8 mouse cellular contexts compared by ENCODE assay signal in genomic region chr11:102393719-102394420, GRCm38 (mm10). TPM values are rescaled to one million over a fixed set of nuclear protein-coding genes. Genes with fewer than 3 reads are reported as not detected.
DNase-seq lines count a peak whose midpoint lies in the region; TF ChIP-seq lines count a peak whose summit lies in the region.

No protein-coding gene starts in this region.

- no peak for DNase-seq in lung, adult 2 months
- DNase-seq in lung, postnatal 36 days = no peak
- no peak for DNase-seq in forebrain, embryonic 10.5 days (ENCODE audit: extremely low spot score, low spot score)
- DNase-seq in layer of hippocampus, postnatal 10 days (ENCODE audit: low spot score in 2 of 2) = peak; percentile 59 to 74
- peak; percentile 23 for DNase-seq in naive thymus-derived CD4-positive, alpha-beta T cell, adult 2 months (ENCODE audit: low read depth)
- DNase-seq in gastrocnemius, postnatal 4 days (ENCODE audit: low spot score in 2 of 2) = no peak
- DNase-seq in Muller cell, postnatal 12 days (ENCODE audit: inconsistent ontology term) = no peak

- H3K4me1 ChIP-seq in lung, adult 2 months (ENCODE audit: control insufficient read depth, insufficient read depth, low read length) = no peaks in the 10 kb centered on the region
- peaks cover 4% of the 10 kb centered on the region for H3K4me1 ChIP-seq in brown adipose tissue, adult 24 weeks (ENCODE audit: control insufficient read depth, insufficient read depth, insufficient read length, low read length)
- peaks cover 47% of the 10 kb centered on the region for H3K4me1 ChIP-seq in forebrain, embryonic 10.5 days

- WGBS in lung, adult 2 months = 6% methylated on average over 17 of the region's 17 CpGs
- WGBS in forebrain, embryonic 10.5 days = 9% methylated on average over 17 of the region's 17 CpGs

- no peaks in the 10 kb centered on the region for H3K36me3 ChIP-seq in forebrain, embryonic 10.5 days (replicated peaks)

- TF ChIP-seq CTCF in lung, adult 2 months (IDR thresholded peaks at IDR 0.05; ENCODE audit: insufficient read depth, low read length) = no peak

- H3K27me3 ChIP-seq in forebrain, embryonic 10.5 days (ENCODE audit: poor library complexity, severe bottlenecking) = peaks cover 52% of the 10 kb centered on the region

- no peaks in the 10 kb centered on the region for H3K9me3 ChIP-seq in forebrain, embryonic 10.5 days

- no peak overlapping the region for H3K27ac ChIP-seq in brown adipose tissue, adult 24 weeks (replicated peaks; ENCODE audit: low read depth, low read length)
- peak overlapping the region; percentile 78 for H3K27ac ChIP-seq in forebrain, embryonic 10.5 days

- peak overlapping the region; percentile 7 for H3K4me3 ChIP-seq in lung, adult 2 months (replicated peaks; ENCODE audit: extremely low read depth, low read depth, low read length)
- H3K4me3 ChIP-seq in brown adipose tissue, adult 24 weeks (ENCODE audit: insufficient read depth, low read depth, low read length) = peak overlapping the region; percentile 44; the same call in 1 of the 2 replicates
- H3K4me3 ChIP-seq in forebrain, embryonic 10.5 days = peak overlapping the region; percentile 68

- no peak for TF ChIP-seq POLR2A in lung, adult 2 months (IDR thresholded peaks at IDR 0.05; ENCODE audit: borderline replicate concordance, extremely low read depth, low read depth, low read length)

RNA-seq across cellular contexts. Expression of gene Rundc3a, which starts 0.7 kb away (rescaled TPM):
- polyA plus RNA-seq in lung, adult 2 months (2012; rRNA removed) = 1.9 and 2.8 TPM in 2 replicates
- polyA plus RNA-seq in brown adipose tissue, adult 24 weeks (2012; ENCODE audit: insufficient read depth, insufficient read length, missing spikeins) = not detected in 2 replicates
- polyA plus RNA-seq in forebrain, embryonic 10.5 days (2016; fragmentation: Nextera tagmentation; extraction: Ambion mirVana) = 10.5 and 13.5 TPM in 2 replicates
- total RNA-seq in layer of hippocampus, postnatal 10 days (2021) = 100 to 1,000 TPM; 356 to 431 TPM
- 1 to 10 TPM; 1.3 to 1.4 TPM for total RNA-seq in gastrocnemius, postnatal 4 days (2021)

RNA-seq across cellular contexts. Expression of gene Slc25a39, which starts 13.9 kb away (rescaled TPM):
- polyA plus RNA-seq in lung, adult 2 months (2012; rRNA removed) = 258 and 290 TPM in 2 replicates
- 397 and 609 TPM in 2 replicates for polyA plus RNA-seq in brown adipose tissue, adult 24 weeks (2012; ENCODE audit: insufficient read depth, insufficient read length, missing spikeins)
- polyA plus RNA-seq in forebrain, embryonic 10.5 days (2016; fragmentation: Nextera tagmentation; extraction: Ambion mirVana) = 255 and 262 TPM in 2 replicates
- total RNA-seq in layer of hippocampus, postnatal 10 days (2021) = 10 to 100 TPM; 74.8 to 80.1 TPM
- 10 to 100 TPM; 54.5 to 66.3 TPM for total RNA-seq in gastrocnemius, postnatal 4 days (2021)

RNA-seq across cellular contexts. Expression of gene Slc4a1, which starts 27.9 kb away (rescaled TPM):
- polyA plus RNA-seq in lung, adult 2 months (2012; rRNA removed) = 1.1 and 1.2 TPM in 2 replicates
- 1.2 TPM in 1 of 2 replicates, not detected in the other for polyA plus RNA-seq in brown adipose tissue, adult 24 weeks (2012; ENCODE audit: insufficient read depth, insufficient read length, missing spikeins)
- polyA plus RNA-seq in forebrain, embryonic 10.5 days (2016; fragmentation: Nextera tagmentation; extraction: Ambion mirVana) = 37.4 and 52.1 TPM in 2 replicates
- under 1 TPM; 0.32 to 0.54 TPM for total RNA-seq in layer of hippocampus, postnatal 10 days (2021)
- 1 to 10 TPM; 2.5 to 7.2 TPM for total RNA-seq in gastrocnemius, postnatal 4 days (2021)

RNA-seq across cellular contexts. Expression of gene Grn, which starts 36.2 kb away (rescaled TPM):
- polyA plus RNA-seq in lung, adult 2 months (2012; rRNA removed) = 220 and 257 TPM in 2 replicates
- polyA plus RNA-seq in brown adipose tissue, adult 24 weeks (2012; ENCODE audit: insufficient read depth, insufficient read length, missing spikeins) = 57.5 and 78.8 TPM in 2 replicates
- polyA plus RNA-seq in forebrain, embryonic 10.5 days (2016; fragmentation: Nextera tagmentation; extraction: Ambion mirVana) = 66.2 and 70.1 TPM in 2 replicates
- 10 to 100 TPM; 81.8 to 83.7 TPM for total RNA-seq in layer of hippocampus, postnatal 10 days (2021)
- total RNA-seq in gastrocnemius, postnatal 4 days (2021) = 100 to 1,000 TPM; 129 to 130 TPM

RNA-seq across cellular contexts. Expression of gene Fam171a2, which starts 53.6 kb away (rescaled TPM):
- polyA plus RNA-seq in lung, adult 2 months (2012; rRNA removed) = 19.6 and 22.8 TPM in 2 replicates
- polyA plus RNA-seq in brown adipose tissue, adult 24 weeks (2012; ENCODE audit: insufficient read depth, insufficient read length, missing spikeins) = 0.63 and 1.0 TPM in 2 replicates
- polyA plus RNA-seq in forebrain, embryonic 10.5 days (2016; fragmentation: Nextera tagmentation; extraction: Ambion mirVana) = 2.2 and 2.8 TPM in 2 replicates
- 100 to 1,000 TPM; 115 TPM for total RNA-seq in layer of hippocampus, postnatal 10 days (2021)
- 10 to 100 TPM; 27.4 to 43.6 TPM for total RNA-seq in gastrocnemius, postnatal 4 days (2021)

Comparison
In these comparisons a context has a peak if more than half of its experiments do, and no peak if none do; other contexts are left out.
1. DNase-seq: peak in layer of hippocampus, postnatal 10 days (2 of 2) and naive thymus-derived CD4-positive, alpha-beta T cell, adult 2 months (single experiment); none in lung, adult 2 months (single experiment), lung, postnatal 36 days (single experiment), forebrain, embryonic 10.5 days (single experiment), gastrocnemius, postnatal 4 days (0 of 2) and Muller cell, postnatal 12 days (single experiment).
2. H3K4me3 ChIP-seq: peak in every context shown above with its lines; median percentile 68 in forebrain, embryonic 10.5 days; 44 in brown adipose tissue, adult 24 weeks; 7 in lung, adult 2 months.
3. RNA of gene Slc4a1, which starts 27.9 kb away (polyA plus RNA-seq): 37.4 to 52.1 TPM in forebrain, embryonic 10.5 days; 1.1 to 1.2 TPM in lung, adult 2 months and 1.2 TPM in brown adipose tissue, adult 24 weeks; every median in the first group is over 10 times any median in the second.